9 mouse cellular contexts compared by ENCODE assay signal in genomic region chr3:37302685-37303084, GRCm38 (mm10). TPM values are rescaled to one million over a fixed set of nuclear protein-coding genes. Genes with fewer than 3 reads are reported as not detected.
DNase-seq lines count a peak whose midpoint lies in the region; ATAC-seq lines count a peak whose summit lies in the region.
"Had no signal": no experiment of that assay in that cellular context is flagged by ENCODE, and none has a peak within 500 bp of the region (broad histone marks: within the 10 kb centered on the region; RNA-seq: fewer than 3 reads in every experiment).

No protein-coding gene starts in this region.

- no peak overlapping the region for H3K4me2 ChIP-seq in kidney, embryonic 15.5 days
- no peak overlapping the region for H3K4me2 ChIP-seq in embryonic facial prominence, embryonic 11.5 days (ENCODE audit: low read depth, low read length)

- H3K9ac ChIP-seq in kidney, embryonic 15.5 days = no peak overlapping the region
- no peak overlapping the region for H3K9ac ChIP-seq in embryonic facial prominence, embryonic 11.5 days (replicated peaks; ENCODE audit: low read length)

- H3K36me3 ChIP-seq in kidney, embryonic 15.5 days = no peaks in the 10 kb centered on the region
- H3K36me3 ChIP-seq in embryonic facial prominence, embryonic 11.5 days (replicated peaks; ENCODE audit: control insufficient read depth, insufficient read depth, low read depth, low read length) = no peaks in the 10 kb centered on the region

- no peaks in the 10 kb centered on the region for H3K9me3 ChIP-seq in kidney, embryonic 15.5 days (replicated peaks)
- no peaks in the 10 kb centered on the region; the same call in 1 of the 2 replicates for H3K9me3 ChIP-seq in embryonic facial prominence, embryonic 11.5 days (replicated peaks; ENCODE audit: control insufficient read depth, low read length)

- H3K4me1 ChIP-seq in kidney, embryonic 15.5 days = no peaks in the 10 kb centered on the region
- no peaks in the 10 kb centered on the region for H3K4me1 ChIP-seq in embryonic facial prominence, embryonic 11.5 days (ENCODE audit: control insufficient read depth, insufficient read depth, low read length)

- 46% methylated on average over 12 of the region's 12 CpGs for WGBS in kidney, embryonic 15.5 days
- WGBS in embryonic facial prominence, embryonic 11.5 days = 34% methylated on average over 12 of the region's 12 CpGs

- no peaks in the 10 kb centered on the region for H3K27me3 ChIP-seq in kidney, embryonic 15.5 days
- H3K27me3 ChIP-seq in embryonic facial prominence, embryonic 11.5 days (ENCODE audit: control insufficient read depth, insufficient read depth, low read length) = no peaks in the 10 kb centered on the region

- ATAC-seq in kidney, embryonic 15.5 days (replicated peaks; ENCODE audit: low FRiP score) = no peak
- no peak for ATAC-seq in embryonic facial prominence, embryonic 11.5 days (replicated peaks; ENCODE audit: insufficient number of reproducible peaks, low FRiP score, low TSS enrichment, low read depth)

- intact Hi-C loops in left cerebral cortex, postnatal 4 days (cut with DNase I) = no loop called here

- H3K4me3 ChIP-seq in kidney, embryonic 15.5 days (replicated peaks) = no peak overlapping the region
- H3K4me3 ChIP-seq in embryonic facial prominence, embryonic 11.5 days (ENCODE audit: low read depth, low read length) = no peak overlapping the region
- H3K4me3 ChIP-seq: myocyte had no signal

- H3K27ac ChIP-seq in kidney, embryonic 15.5 days = no peak overlapping the region
- H3K27ac ChIP-seq in embryonic facial prominence, embryonic 11.5 days (replicated peaks; ENCODE audit: low read depth, low read length) = no peak overlapping the region

- peak; percentile 36 for DNase-seq in kidney, adult 18-20 months
- peak; percentile 32 to 55 for DNase-seq in CD8-positive naive resting alpha-beta T cell, adult 2 months (ENCODE audit: low read depth in 2 of 2, low spot score in 2 of 2)
- DNase-seq in ZHBTc4 (ENCODE audit: low read depth, low spot score) = peak; percentile 87
- DNase-seq in embryonic facial prominence, embryonic 11.5 days (ENCODE audit: low spot score) = peak; percentile 74
- DNase-seq in left cerebral cortex, postnatal 4 days = peak; percentile 45
- DNase-seq in naive thymus-derived CD4-positive, alpha-beta T cell, adult 2 months (ENCODE audit: low read depth) = peak; percentile 87
- no peak for DNase-seq in ovary, adult 18-20 months (ENCODE audit: low spot score)

RNA-seq across cellular contexts. Expression of gene Bbs12, which starts 9.7 kb away (rescaled TPM):
- 8.5 and 8.7 TPM in 2 replicates for polyA plus RNA-seq in kidney, embryonic 15.5 days (2015; fragmentation: Nextera tagmentation; extraction: Ambion mirVana)
- 10.7 and 11.6 TPM in 2 replicates for polyA plus RNA-seq in embryonic facial prominence, embryonic 11.5 days (2014; fragmentation: Nextera tagmentation; extraction: Ambion mirVana)
- total RNA-seq in left cerebral cortex, postnatal 4 days (2021) = 1 to 10 TPM; 5.9 to 6.3 TPM

RNA-seq across cellular contexts. Expression of gene Cetn4, which starts 9.8 kb away (rescaled TPM):
- polyA plus RNA-seq in kidney, embryonic 15.5 days (2015; fragmentation: Nextera tagmentation; extraction: Ambion mirVana) = 3.8 and 4.2 TPM in 2 replicates
- 1.8 and 2.2 TPM in 2 replicates for polyA plus RNA-seq in embryonic facial prominence, embryonic 11.5 days (2014; fragmentation: Nextera tagmentation; extraction: Ambion mirVana)
- 1 to 10 TPM; 2.8 to 3.6 TPM for total RNA-seq in left cerebral cortex, postnatal 4 days (2021)

RNA-seq across cellular contexts. Expression of gene Fgf2, which starts 45.5 kb away (rescaled TPM):
- 2.3 and 2.4 TPM in 2 replicates for polyA plus RNA-seq in kidney, embryonic 15.5 days (2015; fragmentation: Nextera tagmentation; extraction: Ambion mirVana)
- polyA plus RNA-seq in embryonic facial prominence, embryonic 11.5 days (2014; fragmentation: Nextera tagmentation; extraction: Ambion mirVana) = 1.3 and 1.6 TPM in 2 replicates
- 1 to 10 TPM; 1.6 to 2.3 TPM for total RNA-seq in left cerebral cortex, postnatal 4 days (2021)
